Mouse (Mus musculus) hindbrain, embryonic 14.5 days (tissue): ENCODE data around the gene Mgat2. TPM values are rescaled to one million over a fixed set of nuclear protein-coding genes. Genes with fewer than 3 reads are reported as not detected.

Experiments used
- ATAC-seq: fragments of 200-750 bp; cut with Nextera tagmentation; 2 replicates; pipeline ENCODE4 v1.8.0; 2017; ENCODE audit warnings: moderate number of reproducible peaks, mild to moderate bottlenecking, moderate TSS enrichment, moderate library complexity; ENCODE audit not compliant: low FRiP score
- DNase-seq: peaks from one replicate; pipeline ENCODE4 v3.0.0-alpha.2; 2015; ENCODE audit warnings: low spot score
- H3K27ac ChIP-seq: fragments of 300-500 bp; sonication (generic); 2 replicates; pipeline ENCODE4 v1.5.1; 2014; ENCODE audit warnings: mild to moderate bottlenecking, moderate library complexity
- H3K27me3 ChIP-seq: fragments of 300-500 bp; sonication (generic); 2 replicates; pipeline ENCODE4 v1.6.1; 2014; ENCODE audit warnings: mild to moderate bottlenecking, low read length, mixed read lengths; ENCODE audit not compliant: control insufficient read depth, insufficient read depth
- H3K36me3 ChIP-seq: fragments of 300-500 bp; sonication (generic); replicated peaks from 2 replicates; pipeline ENCODE4 v1.6.1; 2014; ENCODE audit not compliant: control insufficient read depth, insufficient read depth
- H3K4me1 ChIP-seq: fragments of 300-500 bp; sonication (generic); replicated peaks from 2 replicates; pipeline ENCODE4 v1.6.1; 2014; ENCODE audit warnings: antibody characterized with exemption, low read length, mixed read lengths; ENCODE audit not compliant: control insufficient read depth, insufficient read depth
- H3K4me2 ChIP-seq: fragments of 300-500 bp; sonication (generic); replicated peaks from 2 replicates; pipeline ENCODE4 v1.6.1; 2014; ENCODE audit warnings: mild to moderate bottlenecking, moderate library complexity
- H3K4me3 ChIP-seq: fragments of 300-500 bp; sonication (generic); replicated peaks from 2 replicates; pipeline ENCODE4 v1.5.1; 2014; ENCODE audit warnings: mild to moderate bottlenecking, low read length
- H3K9ac ChIP-seq: fragments of 300-500 bp; sonication (generic); 2 replicates; pipeline ENCODE4 v1.6.1; 2014
- H3K9me3 ChIP-seq: fragments of 300-500 bp; sonication (generic); 2 replicates; pipeline ENCODE4 v1.6.1; 2016; ENCODE audit warnings: low read length; ENCODE audit not compliant: control insufficient read depth
- WGBS: fragments of 180-500 bp; shearing (Covaris S2); extraction: QIAGEN DNeasy Blood & Tissue Kit; methylation state at CpG from one replicate; pipeline ENCODE4 v1.1.7; 2014; 5-methylcytosine and 5-hydroxymethylcytosine counted together
- polyA plus RNA-seq: library from polyadenylated mRNA; unstranded; fragments of >200 nt; fragmentation: Nextera tagmentation; extraction: Ambion mirVana; gene quantifications from 2 replicates; pipeline ENCODE4 v1.2.1, GENCODE M21; 2014

Gene Mgat2
- polyA plus RNA-seq, 1 experiment from 2014 or later, result 41.1 TPM

GRCm38 (mm10) chr12:69168461-69169106, 15.4 kb upstream of the Mgat2 start, which contains the start of gene Lrr1:
TSS of gene Lrr1 (plus strand) at chr12:69168814.
- H3K4me2 ChIP-seq, result peak within 1 kb of the TSS; percentile 90
- H3K4me1 ChIP-seq, result no peaks in the 10 kb centered on the region
- H3K9ac ChIP-seq, result peak within 1 kb of the TSS; percentile 72
- ATAC-seq (peak; percentile 95), DNase-seq (peak; percentile 88)
- no peaks in the 10 kb centered on the region for H3K9me3 ChIP-seq
- peak within 1 kb of the TSS; percentile 77 for H3K27ac ChIP-seq
- H3K36me3 ChIP-seq, result no peaks in the 10 kb centered on the region
- WGBS, result under 1% methylated on average over 40 of the region's 40 CpGs
- peak within 1 kb of the TSS; percentile 44 for H3K4me3 ChIP-seq
- no peaks in the 10 kb centered on the region for H3K27me3 ChIP-seq

- no peak for ATAC-seq
- Histone ChIP-seq H3K4me2 (no peak overlapping the region), H3K27ac (no peak overlapping the region), H3K4me3 (no peak overlapping the region), H3K36me3 (no peaks in the 10 kb centered on the region), H3K4me1 (no peaks in the 10 kb centered on the region), H3K9ac (no peak overlapping the region), H3K9me3 (no peaks in the 10 kb centered on the region), H3K27me3 (no peaks in the 10 kb centered on the region)
- no peak for DNase-seq
- WGBS, result 94% methylated on average over 2 of the region's 2 CpGs
Measured at GRCm38 (mm10) chr12:69171307-69171706, 12.7 kb upstream of the Mgat2 start.

- no peaks in the 10 kb centered on the region for H3K9me3 ChIP-seq
- DNase-seq (no peak), ATAC-seq (no peak)
- no peak overlapping the region for H3K4me2 ChIP-seq
- no peak overlapping the region for H3K27ac ChIP-seq
- peaks cover 3% of the 10 kb centered on the region; the same call in 1 of the 2 replicates for H3K36me3 ChIP-seq
- no peak overlapping the region for H3K4me3 ChIP-seq
- H3K4me1 ChIP-seq, result no peaks in the 10 kb centered on the region
- WGBS, result 91% methylated on average over 3 of the region's 3 CpGs
- no peak overlapping the region for H3K9ac ChIP-seq
- H3K27me3 ChIP-seq, result no peaks in the 10 kb centered on the region
Measured at GRCm38 (mm10) chr12:69175975-69176374, 8.0 kb upstream of the Mgat2 start.

- 77% methylated on average over 3 of the region's 3 CpGs for WGBS
- DNase-seq, result no peak
- ATAC-seq, result no peak
- Histone ChIP-seq H3K4me3 (no peak overlapping the region), H3K27me3 (no peaks in the 10 kb centered on the region), H3K36me3 (peaks cover 18% of the 10 kb centered on the region), H3K4me1 (no peaks in the 10 kb centered on the region), H3K27ac (no peak overlapping the region), H3K4me2 (no peak overlapping the region), H3K9me3 (no peaks in the 10 kb centered on the region), H3K9ac (no peak overlapping the region)
Measured at GRCm38 (mm10) chr12:69177526-69177925, 6.4 kb upstream of the Mgat2 start.

GRCm38 (mm10) chr12:69179371-69179770, 4.6 kb upstream of the Mgat2 start:
- ATAC-seq (no peak), DNase-seq (no peak)
- no peak overlapping the region for H3K27ac ChIP-seq
- no peaks in the 10 kb centered on the region for H3K9me3 ChIP-seq
- 61% methylated on average over 12 of the region's 12 CpGs for WGBS
- H3K27me3 ChIP-seq, result no peaks in the 10 kb centered on the region
- H3K36me3 ChIP-seq, result peaks cover 18% of the 10 kb centered on the region
- no peak overlapping the region for H3K9ac ChIP-seq
- no peak overlapping the region for H3K4me2 ChIP-seq
- peaks cover 5% of the 10 kb centered on the region for H3K4me1 ChIP-seq
- no peak overlapping the region for H3K4me3 ChIP-seq

GRCm38 (mm10) chr12:69181800-69182199, 2.2 kb upstream of the Mgat2 start:
- no peak overlapping the region for H3K9ac ChIP-seq
- no peak for DNase-seq
- 85% methylated on average over 4 of the region's 4 CpGs for WGBS
- ATAC-seq, result no peak
- H3K9me3 ChIP-seq, result no peaks in the 10 kb centered on the region
- H3K4me3 ChIP-seq, result no peak overlapping the region
- H3K4me1 ChIP-seq, result peaks cover 18% of the 10 kb centered on the region
- peaks cover 18% of the 10 kb centered on the region for H3K36me3 ChIP-seq
- no peak overlapping the region for H3K4me2 ChIP-seq
- no peaks in the 10 kb centered on the region for H3K27me3 ChIP-seq
- no peak overlapping the region for H3K27ac ChIP-seq

GRCm38 (mm10) chr12:69184342-69185295, 662 bp downstream of the Mgat2 start:
- Histone ChIP-seq H3K9me3 (no peaks in the 10 kb centered on the region), H3K27ac (peak overlapping the region; percentile 95), H3K4me1 (peaks cover 24% of the 10 kb centered on the region), H3K27me3 (no peaks in the 10 kb centered on the region), H3K4me3 (peak overlapping the region; percentile 72), H3K36me3 (peaks cover 31% of the 10 kb centered on the region), H3K4me2 (peak overlapping the region; percentile 78), H3K9ac (peak overlapping the region; percentile 86)
- peak; percentile 44 for DNase-seq
- peak; percentile 68 for ATAC-seq
- WGBS, result 1% methylated on average over 85 of the region's 86 CpGs

GRCm38 (mm10) chr12:69185371-69185770, 1.4 kb downstream of the Mgat2 start:
- DNase-seq (no peak), ATAC-seq (no peak)
- WGBS, result 74% methylated on average over 7 of the region's 7 CpGs

GRCm38 (mm10) chr12:69186811-69187471, 3.0 kb downstream of the Mgat2 start:
- DNase-seq, result no peak
- no peak overlapping the region for H3K27ac ChIP-seq
- 74% methylated on average over 5 of the region's 5 CpGs for WGBS
- H3K9ac ChIP-seq, result no peak overlapping the region
- peaks cover 24% of the 10 kb centered on the region for H3K4me1 ChIP-seq
- ATAC-seq, result no peak
- no peak overlapping the region for H3K4me3 ChIP-seq
- H3K9me3 ChIP-seq, result no peaks in the 10 kb centered on the region
- peaks cover 28% of the 10 kb centered on the region for H3K36me3 ChIP-seq
- H3K4me2 ChIP-seq, result peak overlapping the region; percentile 7; the same call in 1 of the 2 replicates
- no peaks in the 10 kb centered on the region for H3K27me3 ChIP-seq

More at GRCm38 (mm10) chr12:69185371-69185770, 1.4 kb downstream of the Mgat2 start:
- peak overlapping the region; percentile 78 for H3K4me2 ChIP-seq
- H3K9me3 ChIP-seq, result no peaks in the 10 kb centered on the region
- no peak overlapping the region for H3K27ac ChIP-seq
- peak overlapping the region; percentile 86; the same call in 1 of the 2 replicates for H3K9ac ChIP-seq
- no peaks in the 10 kb centered on the region for H3K27me3 ChIP-seq
- peaks cover 24% of the 10 kb centered on the region for H3K4me1 ChIP-seq
- H3K4me3 ChIP-seq, result peak overlapping the region; percentile 72
- peaks cover 37% of the 10 kb centered on the region for H3K36me3 ChIP-seq
